Mouse (Mus musculus) ES-Bruce4 (cell line): ENCODE data around the gene BC024978. TPM values are rescaled to one million over a fixed set of nuclear protein-coding genes. Genes with fewer than 3 reads are reported as not detected.

Experiments used
- H3K27ac ChIP-seq: 2 replicates; pipeline ENCODE4 v1.5.1; 2012; ENCODE audit warnings: low read length, inconsistent platforms; ENCODE audit not compliant: insufficient read depth
- H3K27me3 ChIP-seq: 2 replicates; pipeline ENCODE4 v1.6.1; 2012; ENCODE audit warnings: mild to moderate bottlenecking, low read length, inconsistent platforms; ENCODE audit not compliant: control insufficient read depth, poor library complexity, insufficient read depth, severe bottlenecking
- H3K36me3 ChIP-seq: 2 replicates; pipeline ENCODE4 v1.6.1; 2012; ENCODE audit warnings: inconsistent platforms, mild to moderate bottlenecking, low read length, moderate library complexity; ENCODE audit not compliant: control insufficient read depth, poor library complexity, insufficient read depth, severe bottlenecking
- H3K4me1 ChIP-seq: one replicate; pipeline ENCODE4 v1.8.1; 2011; ENCODE audit warnings: low read length; ENCODE audit not compliant: control insufficient read depth, insufficient read depth
- H3K4me3 ChIP-seq: 2 replicates; pipeline ENCODE4 v1.5.1; 2011; ENCODE audit warnings: low read depth, mild to moderate bottlenecking, low read length
- H3K9ac ChIP-seq: 2 replicates; pipeline ENCODE4 v1.6.1; 2012; ENCODE audit warnings: low read depth, mild to moderate bottlenecking, inconsistent platforms; ENCODE audit not compliant: poor library complexity, severe bottlenecking
- H3K9me3 ChIP-seq: replicated peaks from 2 replicates; pipeline ENCODE4 v1.6.1; 2012; ENCODE audit warnings: mild to moderate bottlenecking, low read length, inconsistent platforms; ENCODE audit not compliant: control insufficient read depth, poor library complexity, insufficient read depth, severe bottlenecking
- CTCF ChIP-seq: IDR thresholded peaks from one replicate; pipeline ENCODE4 v1.8.1; 2011; ENCODE audit warnings: low read depth, low read length
- EP300 ChIP-seq: IDR thresholded peaks from 2 replicates; pipeline ENCODE4 v1.6.1; 2011; ENCODE audit warnings: low read depth, low read length; ENCODE audit not compliant: insufficient read depth
- POLR2A ChIP-seq: IDR thresholded peaks from one replicate; pipeline ENCODE4 v1.8.1; 2011; ENCODE audit warnings: low read length; ENCODE audit not compliant: insufficient read depth
- polyA plus RNA-seq: library from polyadenylated mRNA; stranded (reverse); fragments of >200 nt; gene quantifications from 2 replicates; pipeline ENCODE4 v1.2.4, GENCODE M21; 2011; ENCODE audit warnings: low read depth; ENCODE audit not compliant: missing spikeins, insufficient read depth, insufficient read length

BC024978 gene
- polyA plus RNA-seq, 1 experiment = 10.9 TPM

DNA sequence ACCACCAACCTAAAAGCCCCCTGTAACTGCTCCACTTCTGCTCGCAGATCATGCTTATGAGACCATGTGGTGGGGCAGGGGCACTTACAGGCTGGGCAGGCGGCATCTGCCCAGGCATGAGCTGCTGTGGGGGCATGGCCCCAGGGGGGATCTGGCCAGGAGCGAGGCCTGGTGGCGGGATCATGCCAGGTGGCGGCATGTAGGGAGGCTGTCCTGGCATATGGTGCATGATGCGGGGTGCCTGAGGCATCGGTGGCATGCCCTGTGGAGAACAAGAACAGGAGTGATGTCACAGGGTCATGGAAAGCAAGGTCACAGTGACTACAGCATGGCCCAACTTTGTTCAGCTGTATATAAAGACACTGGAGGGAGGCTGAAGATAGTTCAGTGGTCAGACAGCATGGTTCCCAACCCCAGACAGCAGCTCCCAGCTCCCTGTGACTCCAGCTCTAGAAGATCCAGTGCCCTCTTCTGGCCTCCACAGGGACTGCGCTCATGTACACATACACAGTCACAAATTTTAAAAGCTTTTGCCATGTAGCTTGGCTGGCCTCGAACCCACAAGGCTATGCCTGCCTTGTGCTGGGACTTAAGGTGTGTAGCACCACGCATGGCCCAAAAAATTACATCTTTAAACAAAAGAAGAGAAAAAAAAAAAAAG is 6.2 kb upstream of the BC024978 start:
- Histone ChIP-seq H3K27ac (peak overlapping the region; percentile 44), H3K4me1 (peaks cover 7% of the 10 kb centered on the region), H3K4me3 (no peak overlapping the region), H3K36me3 (peaks cover 73% of the 10 kb centered on the region), H3K9ac (no peak overlapping the region), H3K27me3 (no peaks in the 10 kb centered on the region), H3K9me3 (no peaks in the 10 kb centered on the region)
- no peak for TF ChIP-seq POLR2A
- peak; percentile 66 for TF ChIP-seq CTCF

DNA sequence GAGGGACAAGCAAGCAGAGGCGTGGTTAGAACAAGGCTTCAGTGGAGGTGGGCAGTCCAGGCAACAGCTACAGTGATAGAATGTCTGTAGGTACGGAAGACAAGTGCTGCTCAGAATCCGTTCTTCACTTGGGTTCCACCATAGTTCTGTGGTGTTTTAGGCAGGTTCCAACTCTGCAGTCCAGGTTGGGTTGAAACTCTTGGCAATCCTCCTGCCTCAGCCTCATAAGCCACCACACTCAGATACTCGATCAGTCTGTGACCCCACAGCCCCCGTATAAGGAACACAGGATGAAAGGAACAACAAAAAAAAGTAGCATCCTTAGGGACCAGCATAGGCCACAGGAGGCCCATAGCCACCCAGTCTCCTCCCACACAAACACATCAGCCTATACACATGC is 3.1 kb upstream of the BC024978 start:
- Histone ChIP-seq H3K36me3 (peaks cover 66% of the 10 kb centered on the region), H3K9ac (no peak overlapping the region), H3K27me3 (no peaks in the 10 kb centered on the region), H3K4me3 (no peak overlapping the region), H3K9me3 (no peaks in the 10 kb centered on the region), H3K27ac (no peak overlapping the region), H3K4me1 (peaks cover 7% of the 10 kb centered on the region)
- no peak for TF ChIP-seq POLR2A
- TF ChIP-seq EP300 = no peak
- TF ChIP-seq CTCF = no peak

DNA sequence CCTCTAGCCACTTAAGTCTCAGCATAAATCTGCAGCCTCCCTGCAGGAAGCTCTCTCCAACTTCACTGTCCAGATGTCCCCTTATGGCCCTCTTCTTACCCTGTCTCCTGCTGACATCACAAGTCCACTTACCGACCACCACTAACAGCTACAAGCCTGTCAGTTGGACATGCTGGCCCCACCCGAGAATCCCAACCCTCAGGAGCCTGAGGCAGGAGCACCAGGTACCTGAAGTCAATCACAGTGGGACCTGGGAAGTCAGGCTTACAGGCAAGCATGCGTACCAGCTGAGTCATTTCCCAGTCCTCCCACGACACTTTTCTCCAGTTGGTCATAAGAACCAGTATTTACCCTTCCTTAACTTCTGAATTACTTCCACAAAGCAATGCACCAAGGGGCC is 1.9 kb upstream of the BC024978 start:
- Histone ChIP-seq H3K36me3 (peaks cover 53% of the 10 kb centered on the region), H3K9ac (no peak overlapping the region), H3K9me3 (no peaks in the 10 kb centered on the region), H3K4me1 (peaks cover 7% of the 10 kb centered on the region), H3K27ac (no peak overlapping the region), H3K4me3 (no peak overlapping the region), H3K27me3 (no peaks in the 10 kb centered on the region)
- TF ChIP-seq CTCF = no peak
- TF ChIP-seq POLR2A = no peak
- no peak for TF ChIP-seq EP300

DNA sequence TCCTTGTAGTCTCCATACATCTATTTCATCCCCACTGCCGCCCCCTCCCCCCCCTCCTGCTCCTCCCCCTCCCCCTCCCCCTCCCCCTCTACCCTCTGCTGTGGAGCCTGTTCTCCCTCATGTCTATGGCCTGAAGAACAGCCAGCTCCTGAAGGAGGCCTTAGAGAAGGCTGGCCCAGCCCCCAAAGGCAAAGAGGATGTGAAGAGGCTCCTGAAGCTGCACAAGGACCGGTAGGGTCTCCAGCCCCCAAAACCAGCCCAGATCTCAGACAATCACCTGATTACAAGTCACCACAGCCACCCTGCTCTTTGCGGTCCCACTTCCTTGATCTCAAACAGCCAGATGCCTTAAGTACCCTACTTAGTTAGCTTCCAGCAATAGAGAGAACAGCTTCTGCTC is 1.6 kb downstream of the BC024978 start:
- H3K4me3 ChIP-seq = peak overlapping the region; percentile 53
- H3K9me3 ChIP-seq = no peaks in the 10 kb centered on the region
- peaks cover 4% of the 10 kb centered on the region for H3K4me1 ChIP-seq
- peak overlapping the region; percentile 48 for H3K27ac ChIP-seq
- no peaks in the 10 kb centered on the region for H3K27me3 ChIP-seq
- peak overlapping the region; percentile 66 for H3K9ac ChIP-seq
- TF ChIP-seq CTCF = no peak
- no peak for TF ChIP-seq EP300
- no peak for TF ChIP-seq POLR2A
- H3K36me3 ChIP-seq = peaks cover 25% of the 10 kb centered on the region

DNA sequence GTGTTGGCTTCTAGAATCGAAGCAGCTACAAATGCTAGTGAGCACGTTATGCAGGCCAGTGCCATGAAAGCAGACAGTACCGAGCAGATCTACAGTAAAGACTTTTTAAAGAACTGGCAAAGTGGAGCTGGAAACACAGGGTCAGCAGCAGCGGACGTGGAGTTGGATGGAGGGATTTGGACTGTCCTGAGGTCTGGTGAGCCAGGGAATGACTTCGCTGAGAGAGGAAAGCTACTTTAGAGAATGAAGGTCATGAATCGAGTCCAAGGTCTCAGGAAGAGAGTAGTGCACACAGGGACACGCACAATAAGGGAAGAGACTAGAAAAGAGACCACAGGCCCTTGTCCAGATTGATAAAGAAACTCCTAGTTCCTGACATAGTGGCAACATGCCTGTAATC is 2.1 kb downstream of the BC024978 start:
- Histone ChIP-seq H3K9ac (peak overlapping the region; percentile 66), H3K36me3 (peaks cover 20% of the 10 kb centered on the region), H3K9me3 (no peaks in the 10 kb centered on the region), H3K4me1 (peaks cover 4% of the 10 kb centered on the region), H3K4me3 (peak overlapping the region; percentile 53), H3K27me3 (no peaks in the 10 kb centered on the region), H3K27ac (peak overlapping the region; percentile 48)
- TF ChIP-seq CTCF (no peak), EP300 (no peak), POLR2A (no peak)

DNA sequence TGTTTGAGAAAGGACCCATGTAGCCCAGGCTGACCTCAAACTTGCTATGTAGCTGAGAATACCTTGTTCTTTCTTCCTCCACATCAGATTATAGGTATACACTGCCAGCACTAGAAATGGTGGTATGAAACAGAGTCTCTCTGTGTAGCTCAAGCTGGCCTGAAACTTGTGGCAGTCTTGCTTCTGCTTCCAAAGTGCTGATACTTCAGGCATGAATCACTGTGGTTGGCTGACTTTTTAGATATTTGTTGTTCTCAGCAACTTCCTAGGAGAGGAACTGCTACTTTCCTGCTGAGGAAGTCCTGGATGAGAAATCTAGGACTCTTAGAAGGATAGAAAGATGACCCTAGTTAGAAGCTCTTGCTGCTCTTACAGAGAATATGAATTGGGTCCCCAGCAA is 2.8 kb downstream of the BC024978 start:
- H3K27me3 ChIP-seq = no peaks in the 10 kb centered on the region
- TF ChIP-seq POLR2A (no peak), EP300 (no peak), CTCF (no peak)
- peaks cover 4% of the 10 kb centered on the region for H3K4me1 ChIP-seq
- no peak overlapping the region for H3K9ac ChIP-seq
- no peak overlapping the region for H3K4me3 ChIP-seq
- 0 out of 2 replicates have a peak overlapping the region, but pooled peaks have one; percentile 15 for H3K27ac ChIP-seq
- peaks cover 13% of the 10 kb centered on the region for H3K36me3 ChIP-seq
- no peaks in the 10 kb centered on the region for H3K9me3 ChIP-seq
